Mouse (Mus musculus): ENCODE data around the gene Coq5.
A peak's percentile ranks its signal among the peaks of the same experiment; 100 is the strongest.

Coq5 gene

DNA sequence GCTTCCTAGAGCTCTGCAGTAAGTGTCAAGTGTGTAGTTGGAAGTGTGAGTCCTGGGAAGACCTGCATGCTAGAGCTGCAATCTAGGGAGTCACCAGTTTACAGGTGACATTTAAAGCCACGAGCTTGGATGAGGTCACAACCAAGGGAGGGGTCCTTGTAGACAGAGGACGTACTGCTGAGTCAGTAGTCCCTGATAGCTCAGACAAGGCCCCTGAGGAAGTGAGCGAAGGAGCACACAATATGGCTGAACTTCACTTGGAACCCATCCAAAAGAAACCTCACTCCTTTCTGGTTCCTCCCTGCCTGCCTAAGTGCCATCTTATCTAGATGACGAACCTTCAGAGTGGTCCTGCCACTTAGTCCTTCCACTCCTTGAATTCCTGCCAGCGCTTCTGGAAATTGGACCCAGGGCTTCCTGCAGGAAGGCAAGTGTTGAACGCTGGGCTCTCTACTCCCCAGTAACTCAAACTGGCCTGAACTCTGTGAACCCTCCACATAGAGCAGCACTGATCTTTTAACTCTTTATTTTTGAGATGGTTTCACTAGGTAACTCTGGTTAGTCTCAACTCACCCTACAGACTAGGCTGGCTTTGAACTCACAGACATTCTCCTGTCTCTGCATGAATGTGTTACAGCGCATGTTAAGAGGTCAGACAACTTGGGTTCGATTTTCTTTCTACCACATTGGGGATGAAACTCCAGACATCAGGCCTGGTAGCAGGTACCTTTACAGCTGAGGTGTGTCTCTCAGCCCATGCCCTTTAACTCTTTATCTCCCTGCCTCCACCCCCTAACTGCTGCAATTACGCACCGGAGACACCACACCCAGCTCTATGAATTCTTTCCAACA is 33.6 kb downstream of the Coq5 start:
- DNase-seq (ENCODE audit: low spot score), result no peak

GRCm38 (mm10) chr5:115313668-115313943 is 34.1 kb downstream of the Coq5 start:
- no peak for DNase-seq (ENCODE audit: low spot score)

DNA sequence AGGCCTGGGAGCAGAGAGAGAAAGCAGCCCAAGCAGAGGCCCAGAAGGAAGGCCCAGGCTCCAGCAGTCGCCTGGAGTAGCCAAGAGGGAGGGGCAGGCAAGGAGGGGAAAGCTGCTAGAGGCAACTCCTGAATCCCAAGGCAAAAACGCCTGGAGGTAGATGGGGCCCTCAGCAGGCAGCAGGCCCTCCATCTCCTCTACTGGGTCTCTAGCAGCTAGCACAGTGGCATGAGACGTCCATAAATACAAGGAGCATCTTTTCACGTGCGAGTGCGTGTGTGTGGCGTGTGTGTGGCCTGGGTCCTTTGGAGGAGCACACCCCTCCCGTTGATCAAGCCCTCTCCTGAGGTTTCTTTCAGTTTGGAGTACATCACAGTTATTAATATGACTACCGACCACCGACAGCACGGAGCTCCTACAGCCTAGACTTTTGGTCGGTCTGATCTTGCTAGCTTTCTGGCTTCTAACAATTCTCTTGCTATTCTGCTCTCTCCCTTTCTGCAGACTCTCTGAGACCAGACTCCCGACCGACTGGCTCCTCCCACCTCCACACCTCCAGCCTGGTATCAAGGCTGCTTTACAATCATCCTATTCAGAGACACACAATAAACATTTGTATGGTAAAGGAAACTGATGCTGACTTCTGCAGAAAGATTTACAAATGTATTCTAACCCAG is 37.6 kb downstream of the Coq5 start:
- no peak for DNase-seq (ENCODE audit: low spot score)

- no peak for DNase-seq (ENCODE audit: low spot score)
Measured at GRCm38 (mm10) chr5:115317645-115318328, 38.3 kb downstream of the Coq5 start.

- peak; percentile 31 for DNase-seq (ENCODE audit: low spot score)
Measured at GRCm38 (mm10) chr5:115319004-115319940, 39.8 kb downstream of the Coq5 start.

DNA sequence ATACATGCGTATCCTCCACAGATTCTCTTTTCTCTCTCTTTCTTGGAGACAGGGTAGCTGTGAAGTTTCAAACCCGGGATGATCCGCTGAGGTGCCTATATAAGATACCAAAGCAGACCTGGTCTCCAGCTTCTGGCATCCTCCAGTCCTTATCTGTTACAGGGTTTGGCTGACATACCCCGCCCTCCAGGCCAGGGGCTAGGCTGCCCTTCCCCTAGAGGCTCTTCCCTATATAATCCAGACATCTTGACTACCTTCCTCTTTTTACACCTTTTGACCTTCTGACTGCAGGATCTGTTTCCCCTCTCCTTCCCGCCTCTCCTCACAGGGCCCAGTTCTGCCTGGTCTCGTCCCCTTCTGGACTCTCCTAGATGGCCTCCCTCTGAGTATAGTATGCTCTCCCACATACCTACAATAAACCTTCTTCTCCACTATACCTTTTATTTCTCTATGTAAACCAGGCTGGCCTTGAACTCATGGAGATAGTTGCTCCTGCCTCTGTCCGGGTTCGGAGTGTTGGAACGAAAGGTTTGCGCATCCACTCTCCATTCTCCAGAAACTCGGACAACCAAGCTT is 46.9 kb downstream of the Coq5 start:
- DNase-seq (ENCODE audit: low spot score), result peak; percentile 47

DNA sequence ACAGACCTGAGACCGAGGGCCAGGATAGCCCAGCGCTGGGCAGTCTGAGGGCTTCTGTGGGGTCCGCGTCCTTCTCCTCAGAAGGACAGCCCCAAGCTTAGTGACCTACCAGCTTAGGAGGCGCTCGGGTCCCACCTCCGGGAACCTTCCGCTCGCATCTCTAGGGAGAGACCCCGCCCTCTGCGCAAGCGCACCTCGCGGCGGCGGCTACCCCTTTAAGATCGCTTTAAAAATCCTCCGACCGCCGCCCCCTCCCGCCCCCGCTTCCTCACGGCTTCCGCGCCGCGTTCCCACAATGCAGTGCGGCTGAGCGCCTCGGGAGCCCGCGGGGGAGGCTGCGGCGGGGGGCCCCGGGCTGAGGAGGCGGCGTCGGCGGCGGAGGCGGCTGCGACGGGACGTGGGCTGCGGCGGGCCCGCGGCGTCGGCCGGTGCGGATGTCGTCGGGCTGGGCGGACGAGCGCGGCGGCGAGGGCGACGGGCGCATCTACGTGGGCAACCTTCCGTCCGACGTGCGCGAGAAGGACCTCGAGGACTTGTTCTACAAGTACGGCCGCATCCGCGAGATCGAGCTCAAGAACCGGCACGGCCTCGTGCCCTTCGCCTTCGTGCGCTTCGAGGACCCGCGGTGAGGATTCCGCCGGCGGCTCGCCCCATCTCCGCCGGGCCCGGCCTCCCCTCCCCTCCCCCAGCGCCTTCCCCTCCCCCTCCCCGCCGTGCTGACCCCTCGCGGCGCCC is 47.6 kb downstream of the Coq5 start, which contains the start of gene Srsf9:
Gene Srsf9 (plus strand): TSS at position 303 of the 735 bp plus-strand sequence.
- DNase-seq (ENCODE audit: low spot score), result peak; percentile 88

DNA sequence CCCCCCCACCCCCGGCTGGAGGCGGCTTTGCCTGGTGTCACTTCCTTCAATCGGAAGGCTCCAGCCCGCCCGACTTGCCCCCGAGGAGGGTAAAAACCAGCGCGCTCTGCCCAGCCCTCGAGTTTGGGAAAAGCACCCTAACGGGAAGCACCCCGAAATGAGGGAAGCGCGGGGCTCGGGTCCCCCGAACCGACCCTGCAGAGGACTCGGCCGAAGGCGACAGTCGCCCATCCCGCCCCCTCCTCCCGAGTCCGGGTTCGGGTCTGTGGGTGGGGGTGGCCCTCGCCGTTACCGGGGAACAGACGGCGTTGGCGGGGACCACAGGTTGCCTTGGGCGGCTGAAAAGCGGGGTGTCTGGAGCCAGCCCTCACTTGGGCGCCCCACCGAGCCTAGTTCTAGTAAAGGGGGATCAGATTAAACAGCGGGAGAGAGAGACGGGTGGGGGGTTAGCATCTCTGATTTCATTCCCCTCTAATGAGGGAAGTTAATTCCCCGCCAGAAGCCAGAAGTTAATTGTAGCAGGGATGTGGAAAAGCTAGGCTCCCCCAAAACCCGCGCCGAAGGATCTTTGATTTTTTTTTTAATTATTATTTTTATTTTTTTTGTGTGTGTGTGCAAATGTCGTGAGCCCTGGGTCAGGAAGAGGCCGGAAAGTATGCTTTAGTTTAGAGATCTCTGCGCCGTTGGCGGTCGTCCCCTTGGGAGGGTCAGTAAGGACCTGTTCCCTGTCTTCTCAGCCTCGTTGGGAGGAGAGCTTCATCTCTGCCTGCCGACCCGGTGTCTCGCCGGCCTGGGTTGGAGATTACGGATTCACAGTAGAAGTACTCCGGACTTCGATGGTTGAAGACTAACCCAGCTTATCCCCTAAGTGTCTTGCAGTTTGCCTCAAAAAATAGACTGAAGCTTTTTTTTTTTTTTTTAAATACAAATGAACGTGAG is 48.4 kb downstream of the Coq5 start:
- peak; percentile 36 for DNase-seq (ENCODE audit: low spot score)

DNA sequence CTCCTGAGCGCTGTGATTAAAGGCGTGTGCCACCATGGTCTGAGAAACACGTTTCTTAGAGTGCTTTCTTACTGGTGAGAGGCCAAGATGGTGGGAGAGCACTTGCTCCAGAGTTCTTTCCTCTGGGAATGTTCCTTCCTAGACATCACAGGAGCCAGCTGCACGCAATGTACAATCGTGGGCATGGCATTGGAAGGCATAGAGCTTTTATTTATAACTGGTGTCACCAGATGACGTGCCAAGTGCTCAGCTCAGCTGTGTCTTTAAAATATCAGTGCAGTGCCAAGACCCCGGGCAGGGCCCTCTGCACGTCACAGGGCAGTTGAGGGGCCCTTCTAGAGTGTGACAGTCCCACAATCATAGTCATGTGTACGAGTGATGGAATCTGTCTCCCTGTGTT is 51.5 kb downstream of the Coq5 start:
- DNase-seq (ENCODE audit: low spot score), result no peak

DNA sequence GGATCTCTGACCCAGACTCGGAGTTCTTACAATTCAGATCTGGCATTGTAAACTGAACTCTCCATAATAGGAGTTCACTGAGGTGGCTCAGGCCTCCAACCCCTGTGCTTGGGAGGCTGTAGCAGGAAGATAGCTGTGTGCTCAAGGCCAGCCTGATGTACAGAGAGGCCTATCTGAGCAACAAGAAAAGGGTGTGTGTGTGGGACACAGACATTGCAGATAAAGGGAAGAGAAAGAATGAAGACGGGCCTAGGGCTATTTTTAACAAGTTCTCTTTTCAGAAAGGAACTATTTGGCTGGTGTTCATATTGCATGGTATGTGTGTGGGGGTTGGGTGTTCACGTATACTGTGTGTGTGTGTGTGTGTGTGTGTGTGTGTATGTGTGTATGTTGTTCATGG is 54.2 kb downstream of the Coq5 start:
- no peak for DNase-seq (ENCODE audit: low spot score)

DNA sequence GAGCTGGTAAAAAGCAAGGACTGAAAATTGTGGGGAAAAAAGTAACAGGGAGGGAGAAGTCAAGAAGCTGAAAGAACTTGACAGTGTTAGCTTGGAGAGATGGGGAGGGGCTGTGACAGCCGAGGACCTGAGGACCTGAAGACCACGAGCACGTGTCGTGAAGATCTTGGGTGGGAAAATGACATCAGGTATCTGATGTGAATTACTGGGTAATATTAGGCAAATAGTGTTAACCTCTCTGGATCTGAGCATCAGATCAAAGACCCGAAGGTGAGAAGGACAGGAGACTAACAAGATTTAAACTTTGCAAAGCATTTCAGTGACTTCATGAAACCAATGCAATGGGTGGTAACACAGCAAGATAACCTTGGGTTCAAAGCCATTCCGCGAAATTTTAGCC is 60.5 kb downstream of the Coq5 start:
- DNase-seq (ENCODE audit: low spot score), result no peak

DNA sequence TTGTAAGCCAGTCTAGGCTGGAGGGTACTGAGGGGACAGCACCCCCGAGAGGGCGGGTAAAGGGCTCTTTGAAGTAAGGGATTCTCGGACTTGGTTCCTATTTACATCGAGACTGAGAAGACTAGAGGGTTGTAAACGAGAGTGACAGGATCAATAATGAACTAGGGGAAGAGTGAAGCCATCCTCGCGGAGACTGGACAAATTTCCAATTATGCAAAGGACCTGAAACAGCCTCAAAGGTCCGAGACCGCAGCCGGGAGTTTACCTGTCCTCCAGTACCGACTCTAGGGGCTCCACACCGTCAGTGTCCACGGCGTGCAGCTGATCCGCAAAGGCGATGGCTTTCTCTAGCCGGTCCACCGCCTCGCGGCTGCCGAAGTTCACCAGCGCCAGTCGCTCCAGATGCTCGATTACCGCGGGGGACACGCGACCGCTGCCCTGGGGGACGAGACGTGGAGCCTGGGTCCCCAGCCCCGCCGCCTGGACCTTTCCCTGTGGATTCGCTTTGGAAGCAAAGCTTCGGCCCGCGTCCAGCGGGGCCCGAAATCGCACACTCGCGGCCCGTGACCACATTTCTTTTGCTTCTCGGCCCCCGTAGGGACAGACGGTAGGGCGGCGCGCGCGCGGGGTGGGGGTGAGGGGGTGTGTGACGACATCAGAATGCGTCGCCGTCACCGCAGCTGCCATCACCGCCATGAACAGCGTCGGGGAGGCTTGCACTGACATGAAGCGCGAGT is 61.3 kb downstream of the Coq5 start, which contains the start of the genes Gatc and Triap1:
Gene Gatc (minus strand): TSS at position 602 of the 737 bp plus-strand sequence.
Gene Triap1 (plus strand): TSS at position 649 of the 737 bp plus-strand sequence.
- DNase-seq (ENCODE audit: low spot score), result peak; percentile 86

DNA sequence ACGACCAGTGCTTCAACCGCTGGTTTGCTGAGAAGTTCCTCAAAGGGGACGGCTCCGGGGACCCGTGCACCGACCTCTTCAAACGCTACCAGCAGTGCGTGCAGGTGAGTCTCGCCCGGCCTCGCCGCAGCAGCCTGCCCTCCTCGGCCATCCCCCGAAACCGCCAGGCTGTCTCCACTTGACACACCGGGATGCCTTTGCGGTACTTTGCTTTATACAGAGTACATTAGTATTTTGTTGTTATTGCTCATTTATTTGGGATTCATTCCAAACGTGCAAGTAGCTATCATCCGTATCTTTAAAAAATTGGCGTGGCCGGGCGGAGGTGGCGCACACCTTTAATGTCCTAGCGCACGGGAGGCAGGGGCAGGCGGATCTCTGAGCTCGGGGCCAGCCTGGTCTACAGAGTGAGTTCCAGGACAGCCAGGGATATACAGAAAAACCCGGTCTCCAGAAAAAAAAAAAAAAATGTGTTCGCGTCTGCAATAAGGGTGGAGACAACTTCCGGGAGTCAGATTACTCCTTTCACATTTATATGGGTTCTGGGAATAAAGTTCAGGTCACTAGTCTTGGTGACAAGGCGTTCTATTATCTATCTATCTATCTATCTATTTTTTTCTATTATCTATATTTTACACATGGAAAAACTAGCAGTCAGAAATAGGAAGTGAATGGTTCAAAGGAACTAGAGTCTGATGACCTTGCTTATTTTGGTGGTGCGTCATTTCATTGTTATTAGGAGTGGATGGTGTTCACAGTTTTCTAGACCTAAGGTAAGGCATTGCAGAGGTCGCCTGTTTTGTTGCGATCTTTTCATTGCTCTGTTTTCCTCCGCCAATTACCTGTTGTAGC is 62.1 kb downstream of the Coq5 start:
- DNase-seq (ENCODE audit: low spot score), result no peak

All from spleen, adult 12 weeks (tissue).